Mouse (Mus musculus): ENCODE results near the gene Rbp1. TPM values are rescaled to one million over a fixed set of nuclear protein-coding genes. Genes with fewer than 3 reads are reported as not detected.

Rbp1 gene
- total RNA-seq, 4 experiments from 2014 or later, result 4.9 to 7.8 (median 5.4) TPM

- no peak for DNase-seq (ENCODE audit: low spot score)
These were observed 69.5 kb downstream of the Rbp1 start for GRCm38 (mm10) chr9:98492212-98492611.

- DNase-seq (ENCODE audit: low spot score), result no peak
These were observed 70.1 kb downstream of the Rbp1 start for GRCm38 (mm10) chr9:98492821-98493220.

Other genes starting within 250 kb of the Rbp1 start
- gene Nmnat3, start 135.5 kb upstream of the Rbp1 start, total RNA-seq (2022), result 10 to 100 TPM; 17.2 to 24.1 (median 19.5) TPM
- not detected for gene Rbp2, start 63.2 kb downstream of the Rbp1 start, total RNA-seq (2022)
- 100 to 1,000 TPM in 3 of 4 experiments, 10 to 100 TPM in 1; 98.3 to 116 (median 105) TPM for gene Copb2, start 140.8 kb downstream of the Rbp1 start, total RNA-seq (2022)
- 10 to 100 TPM; 27.9 to 32.3 (median 30.4) TPM for gene Mrps22, start 178.7 kb downstream of the Rbp1 start, total RNA-seq (2022)